Mouse (Mus musculus): ENCODE data around the gene Zdhhc22. TPM values are rescaled to one million over a fixed set of nuclear protein-coding genes. Genes with fewer than 3 reads are reported as not detected.

The Zdhhc22 gene
- polyA plus RNA-seq, 1 experiment: not detected

GRCm38 (mm10) chr12:87000151-87000839 lies 10.1 kb upstream of the Zdhhc22 start:
- H3K4me3 ChIP-seq (ENCODE audit: insufficient read depth, low read depth, low read length): no peak overlapping the region
- no peak overlapping the region for H3K27ac ChIP-seq (ENCODE audit: insufficient read depth, low read depth, low read length)
- peaks cover 12% of the 10 kb centered on the region for H3K4me1 ChIP-seq (ENCODE audit: control insufficient read depth, insufficient read depth, low read length)
- TF ChIP-seq POLR2A (IDR thresholded peaks at IDR 0.05; ENCODE audit: insufficient read depth, low read depth, low read length) (no peak), CTCF (IDR thresholded peaks at IDR 0.05; ENCODE audit: insufficient read depth, low read depth, low read length) (no peak)
- WGBS: 36% methylated on average over 5 of the region's 5 CpGs

- TF ChIP-seq POLR2A (IDR thresholded peaks at IDR 0.05; ENCODE audit: insufficient read depth, low read depth, low read length) (no peak), CTCF (IDR thresholded peaks at IDR 0.05; ENCODE audit: insufficient read depth, low read depth, low read length) (peak; percentile 40; the same call in 1 of the 2 replicates)
- WGBS: 70% methylated on average over 10 of the region's 10 CpGs
- Histone ChIP-seq H3K4me1 (ENCODE audit: control insufficient read depth, insufficient read depth, low read length) (peaks cover 19% of the 10 kb centered on the region), H3K27ac (ENCODE audit: insufficient read depth, low read depth, low read length) (no peak overlapping the region), H3K4me3 (ENCODE audit: insufficient read depth, low read depth, low read length) (no peak overlapping the region)
Observed at GRCm38 (mm10) chr12:86999283-86999820, 9.1 kb upstream of the Zdhhc22 start.

- no peak overlapping the region for H3K4me3 ChIP-seq (ENCODE audit: insufficient read depth, low read depth, low read length)
- peaks cover 18% of the 10 kb centered on the region for H3K4me1 ChIP-seq (ENCODE audit: control insufficient read depth, insufficient read depth, low read length)
- no peak for TF ChIP-seq CTCF (IDR thresholded peaks at IDR 0.05; ENCODE audit: insufficient read depth, low read depth, low read length)
- WGBS: 89% methylated on average over 4 of the region's 4 CpGs
- H3K27ac ChIP-seq (ENCODE audit: insufficient read depth, low read depth, low read length): no peak overlapping the region
Observed at GRCm38 (mm10) chr12:86998699-86999098, 8.5 kb upstream of the Zdhhc22 start.

- no peak overlapping the region for H3K27ac ChIP-seq (ENCODE audit: insufficient read depth, low read depth, low read length)
- no peak overlapping the region for H3K4me3 ChIP-seq (ENCODE audit: insufficient read depth, low read depth, low read length)
- TF ChIP-seq POLR2A (IDR thresholded peaks at IDR 0.05; ENCODE audit: insufficient read depth, low read depth, low read length) (no peak), CTCF (IDR thresholded peaks at IDR 0.05; ENCODE audit: insufficient read depth, low read depth, low read length) (no peak)
- WGBS: 81% methylated on average over 6 of the region's 6 CpGs
- peaks cover 9% of the 10 kb centered on the region for H3K4me1 ChIP-seq (ENCODE audit: control insufficient read depth, insufficient read depth, low read length)
Observed at GRCm38 (mm10) chr12:86995931-86996330, 5.7 kb upstream of the Zdhhc22 start.

- no peak overlapping the region for H3K4me3 ChIP-seq (ENCODE audit: insufficient read depth, low read depth, low read length)
- H3K4me1 ChIP-seq (ENCODE audit: control insufficient read depth, insufficient read depth, low read length): peaks cover 12% of the 10 kb centered on the region
- TF ChIP-seq POLR2A (IDR thresholded peaks at IDR 0.05; ENCODE audit: insufficient read depth, low read depth, low read length): no peak
- TF ChIP-seq CTCF (IDR thresholded peaks at IDR 0.05; ENCODE audit: insufficient read depth, low read depth, low read length): no peak
- 40% methylated on average over 3 of the region's 3 CpGs for WGBS
- H3K27ac ChIP-seq (ENCODE audit: insufficient read depth, low read depth, low read length): no peak overlapping the region
Observed at GRCm38 (mm10) chr12:86994776-86995175, 4.5 kb upstream of the Zdhhc22 start.

- H3K4me3 ChIP-seq (ENCODE audit: insufficient read depth, low read depth, low read length): no peak overlapping the region
- 72% methylated on average over 4 of the region's 4 CpGs for WGBS
- H3K4me1 ChIP-seq (ENCODE audit: control insufficient read depth, insufficient read depth, low read length): peaks cover 17% of the 10 kb centered on the region
- no peak for TF ChIP-seq POLR2A (IDR thresholded peaks at IDR 0.05; ENCODE audit: insufficient read depth, low read depth, low read length)
- no peak for TF ChIP-seq CTCF (IDR thresholded peaks at IDR 0.05; ENCODE audit: insufficient read depth, low read depth, low read length)
- H3K27ac ChIP-seq (ENCODE audit: insufficient read depth, low read depth, low read length): no peak overlapping the region
Observed at GRCm38 (mm10) chr12:86994166-86994565, 3.9 kb upstream of the Zdhhc22 start.

- Histone ChIP-seq H3K4me3 (ENCODE audit: insufficient read depth, low read depth, low read length) (peak overlapping the region; percentile 70; the same call in 1 of the 2 replicates), H3K27ac (ENCODE audit: insufficient read depth, low read depth, low read length) (no peak overlapping the region), H3K4me1 (ENCODE audit: control insufficient read depth, insufficient read depth, low read length) (peaks cover 17% of the 10 kb centered on the region)
- TF ChIP-seq POLR2A (IDR thresholded peaks at IDR 0.05; ENCODE audit: insufficient read depth, low read depth, low read length) (no peak), CTCF (IDR thresholded peaks at IDR 0.05; ENCODE audit: insufficient read depth, low read depth, low read length) (no peak)
- WGBS: 40% methylated on average over 2 of the region's 2 CpGs
Observed at GRCm38 (mm10) chr12:86990755-86991110, 503 bp upstream of the Zdhhc22 start.

GRCm38 (mm10) chr12:86989378-86989777 lies 852 bp downstream of the Zdhhc22 start:
- Histone ChIP-seq H3K4me3 (ENCODE audit: insufficient read depth, low read depth, low read length) (peak overlapping the region; percentile 70), H3K27ac (ENCODE audit: insufficient read depth, low read depth, low read length) (no peak overlapping the region), H3K4me1 (ENCODE audit: control insufficient read depth, insufficient read depth, low read length) (peaks cover 10% of the 10 kb centered on the region)
- TF ChIP-seq CTCF (IDR thresholded peaks at IDR 0.05; ENCODE audit: insufficient read depth, low read depth, low read length): no peak
- no peak for TF ChIP-seq POLR2A (IDR thresholded peaks at IDR 0.05; ENCODE audit: insufficient read depth, low read depth, low read length)
- whole genome bisulfite sequencing: 3% methylated on average over 15 of the region's 15 CpGs

GRCm38 (mm10) chr12:86988227-86988626 lies 2.0 kb downstream of the Zdhhc22 start:
- Histone ChIP-seq H3K4me1 (ENCODE audit: control insufficient read depth, insufficient read depth, low read length) (peaks cover 16% of the 10 kb centered on the region), H3K4me3 (ENCODE audit: insufficient read depth, low read depth, low read length) (no peak overlapping the region), H3K27ac (ENCODE audit: insufficient read depth, low read depth, low read length) (no peak overlapping the region)
- 74% methylated on average over 16 of the region's 16 CpGs for WGBS
- TF ChIP-seq CTCF (IDR thresholded peaks at IDR 0.05; ENCODE audit: insufficient read depth, low read depth, low read length) (no peak), POLR2A (IDR thresholded peaks at IDR 0.05; ENCODE audit: insufficient read depth, low read depth, low read length) (no peak)

Measured in olfactory bulb, adult 2 months (tissue).